Mouse (Mus musculus) liver, adult 2 months (tissue): ENCODE results near the gene Gm20388.

Experiments used
- CTCF ChIP-seq: fragments of 200-500 bp; IDR thresholded peaks from 2 replicates; pipeline ENCODE4 v1.5.1; 2011; ENCODE audit warnings: low read depth, low read length, control low read depth
- POLR2A ChIP-seq: fragments of 200-500 bp; IDR thresholded peaks from 2 replicates; pipeline ENCODE4 v1.6.1; 2011; ENCODE audit warnings: low read length, control low read depth; ENCODE audit not compliant: insufficient read depth; ENCODE audit errors: extremely low read depth

- TF ChIP-seq CTCF: no peak
- no peak for TF ChIP-seq POLR2A
These were observed 914.0 kb downstream of the Gm20388 start for GRCm38 (mm10) chr8:120824638-120825037.
